Mouse (Mus musculus) T-helper 1 cell (primary cell): Measurements from ENCODE around the gene Gak.

Experiments
- in situ Hi-C: fragments of 300-600 bp; cut with MboI, MseI; formaldehyde crosslinking; loops from one replicate; pipeline ENCODE4 v1.15.1; 2025; ENCODE audit warnings: high pct_unique_total_duplicates

Gak gene

GRCm38 (mm10) chr5:108599923-108600322, 29.6 kb downstream of the Gak start:
- in situ Hi-C loops = no loop called here

- in situ Hi-C loops = no loop called here
These were observed 48.1 kb downstream of the Gak start for GRCm38 (mm10) chr5:108581361-108581891.

- in situ Hi-C loops = no loop called here
These were observed 56.5 kb downstream of the Gak start for GRCm38 (mm10) chr5:108573054-108573453.

- in situ Hi-C loops = no loop called here
These were observed 58.6 kb downstream of the Gak start for GRCm38 (mm10) chr5:108570991-108571390.

- in situ Hi-C loops = no loop called here
These were observed 62.5 kb downstream of the Gak start for GRCm38 (mm10) chr5:108567104-108567503.

GRCm38 (mm10) chr5:108566523-108566922, 63.0 kb downstream of the Gak start:
- in situ Hi-C loops = no loop called here

GRCm38 (mm10) chr5:108565381-108565780, 64.2 kb downstream of the Gak start:
- in situ Hi-C loops = no loop called here

GRCm38 (mm10) chr5:108564346-108564745, 65.2 kb downstream of the Gak start:
- in situ Hi-C loops = no loop called here

GRCm38 (mm10) chr5:108562483-108562882, 67.1 kb downstream of the Gak start:
- in situ Hi-C loops = no loop called here

- in situ Hi-C loops = no loop called here
These were observed 72.6 kb downstream of the Gak start for GRCm38 (mm10) chr5:108556986-108557385.

- in situ Hi-C loops = no loop called here
These were observed 75.5 kb downstream of the Gak start for GRCm38 (mm10) chr5:108554041-108554440.

- in situ Hi-C loops = no loop called here
These were observed 79.4 kb downstream of the Gak start for GRCm38 (mm10) chr5:108550207-108550594.

- in situ Hi-C loops = no loop called here
These were observed 79.9 kb downstream of the Gak start, which contains the start of gene Cplx1 for GRCm38 (mm10) chr5:108549489-108550206. TSS of gene Cplx1 (minus strand) at chr5:108550024.

- in situ Hi-C loops = no loop called here
These were observed 80.4 kb downstream of the Gak start for GRCm38 (mm10) chr5:108549137-108549488.

GRCm38 (mm10) chr5:108547636-108548035, 81.9 kb downstream of the Gak start:
- in situ Hi-C loops = no loop called here

GRCm38 (mm10) chr5:108543516-108544291, 85.9 kb downstream of the Gak start:
- in situ Hi-C loops = no loop called here

- in situ Hi-C loops = no loop called here
These were observed 95.4 kb downstream of the Gak start for GRCm38 (mm10) chr5:108534188-108534587.

- in situ Hi-C loops = no loop called here
These were observed 107.0 kb downstream of the Gak start for GRCm38 (mm10) chr5:108522597-108522996.

GRCm38 (mm10) chr5:108521896-108522295, 107.7 kb downstream of the Gak start:
- in situ Hi-C loops = no loop called here

- in situ Hi-C loops = no loop called here
These were observed 108.5 kb downstream of the Gak start for GRCm38 (mm10) chr5:108521016-108521415.

- in situ Hi-C loops = no loop called here
These were observed 109.4 kb downstream of the Gak start for GRCm38 (mm10) chr5:108520153-108520552.
